Mouse (Mus musculus): Measurements from ENCODE around the gene Lrmda. TPM values are rescaled to one million over a fixed set of nuclear protein-coding genes. Genes with fewer than 3 reads are reported as not detected.

Lrmda gene
- total and polyA plus RNA-seq, 2 experiments from 2014 or later: 0.18 TPM; not detected in 1

DNA sequence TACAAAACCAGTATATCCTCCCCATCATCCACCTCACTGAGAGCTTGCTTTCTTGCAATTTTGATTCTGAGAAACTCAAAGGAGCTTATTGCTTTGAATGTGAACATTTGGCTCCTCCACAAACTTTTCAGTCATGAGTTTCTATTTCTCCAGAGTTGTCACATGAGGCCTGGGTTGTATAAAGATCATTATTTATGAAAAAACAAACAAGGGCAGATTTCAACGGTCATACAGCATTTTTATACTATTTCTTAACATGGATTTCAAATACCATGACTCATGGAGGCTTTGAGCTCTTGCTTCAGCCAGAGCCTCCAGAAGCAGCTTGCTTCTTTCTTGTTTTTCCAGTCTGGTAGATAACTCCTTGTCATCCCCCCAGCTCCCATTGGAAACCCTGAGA is 119.8 kb downstream of the Lrmda start:
- Histone ChIP-seq H3K9ac (no peak overlapping the region), H3K4me2 (ENCODE audit: low read depth) (no peak overlapping the region), H3K27ac (ENCODE audit: low read depth, low read length) (no peak overlapping the region), H3K9me3 (ENCODE audit: low read length) (no peaks in the 10 kb centered on the region), H3K27me3 (ENCODE audit: insufficient read depth, low read length) (no peaks in the 10 kb centered on the region), H3K4me1 (ENCODE audit: insufficient read depth) (no peaks in the 10 kb centered on the region), H3K4me3 (ENCODE audit: low read depth, low read length) (no peak overlapping the region), H3K36me3 (ENCODE audit: insufficient read depth) (no peaks in the 10 kb centered on the region)
- no peak for TF ChIP-seq CTCF (IDR thresholded peaks at IDR 0.05; ENCODE audit: low read depth)
- DNase-seq (no peak), ATAC-seq (no peak)
- WGBS: 84% methylated on average over 1 of the region's 1 CpGs

- H3K4me2 ChIP-seq (ENCODE audit: low read depth): no peak overlapping the region
- ATAC-seq: no peak
- H3K36me3 ChIP-seq (ENCODE audit: insufficient read depth): no peaks in the 10 kb centered on the region
- DNase-seq: no peak
- H3K9ac ChIP-seq: no peak overlapping the region
- no peak overlapping the region for H3K27ac ChIP-seq (ENCODE audit: low read depth, low read length)
- no peaks in the 10 kb centered on the region for H3K27me3 ChIP-seq (ENCODE audit: insufficient read depth, low read length)
- WGBS: 15% methylated on average over 3 of the region's 3 CpGs
- H3K9me3 ChIP-seq (ENCODE audit: low read length): no peaks in the 10 kb centered on the region
- no peaks in the 10 kb centered on the region for H3K4me1 ChIP-seq (ENCODE audit: insufficient read depth)
- H3K4me3 ChIP-seq (ENCODE audit: low read depth, low read length): no peak overlapping the region
- no peak for TF ChIP-seq CTCF (IDR thresholded peaks at IDR 0.05; ENCODE audit: low read depth)
Measured at GRCm38 (mm10) chr14:22144014-22144413, 124.5 kb downstream of the Lrmda start.

DNA sequence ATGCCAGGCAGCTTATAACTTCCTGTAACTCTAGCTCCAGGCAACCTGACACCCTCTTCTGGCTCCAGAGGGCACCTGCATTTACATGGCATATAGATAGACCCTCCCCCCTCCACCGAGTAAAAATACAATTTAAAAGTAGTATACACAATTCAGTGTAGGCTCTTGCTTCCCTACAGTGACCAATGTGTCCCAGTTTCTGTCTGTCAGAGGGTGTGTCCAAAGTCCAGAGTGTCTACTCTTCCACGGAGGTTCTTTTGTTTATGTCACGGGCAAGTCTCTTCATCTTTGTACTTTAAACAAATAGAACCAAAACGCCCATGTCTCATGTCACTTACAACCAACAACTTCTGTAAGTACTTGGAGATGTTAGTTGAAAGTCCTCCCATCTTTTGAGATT is 126.4 kb downstream of the Lrmda start:
- no peak overlapping the region for H3K9ac ChIP-seq
- WGBS: 78% methylated on average over 4 of the region's 4 CpGs
- no peaks in the 10 kb centered on the region for H3K27me3 ChIP-seq (ENCODE audit: insufficient read depth, low read length)
- DNase-seq: no peak
- no peaks in the 10 kb centered on the region for H3K4me1 ChIP-seq (ENCODE audit: insufficient read depth)
- TF ChIP-seq CTCF (IDR thresholded peaks at IDR 0.05; ENCODE audit: low read depth): no peak
- H3K4me2 ChIP-seq (ENCODE audit: low read depth): no peak overlapping the region
- no peak overlapping the region for H3K27ac ChIP-seq (ENCODE audit: low read depth, low read length)
- H3K4me3 ChIP-seq (ENCODE audit: low read depth, low read length): no peak overlapping the region
- no peaks in the 10 kb centered on the region for H3K9me3 ChIP-seq (ENCODE audit: low read length)
- H3K36me3 ChIP-seq (ENCODE audit: insufficient read depth): no peaks in the 10 kb centered on the region
- no peak for ATAC-seq

DNA sequence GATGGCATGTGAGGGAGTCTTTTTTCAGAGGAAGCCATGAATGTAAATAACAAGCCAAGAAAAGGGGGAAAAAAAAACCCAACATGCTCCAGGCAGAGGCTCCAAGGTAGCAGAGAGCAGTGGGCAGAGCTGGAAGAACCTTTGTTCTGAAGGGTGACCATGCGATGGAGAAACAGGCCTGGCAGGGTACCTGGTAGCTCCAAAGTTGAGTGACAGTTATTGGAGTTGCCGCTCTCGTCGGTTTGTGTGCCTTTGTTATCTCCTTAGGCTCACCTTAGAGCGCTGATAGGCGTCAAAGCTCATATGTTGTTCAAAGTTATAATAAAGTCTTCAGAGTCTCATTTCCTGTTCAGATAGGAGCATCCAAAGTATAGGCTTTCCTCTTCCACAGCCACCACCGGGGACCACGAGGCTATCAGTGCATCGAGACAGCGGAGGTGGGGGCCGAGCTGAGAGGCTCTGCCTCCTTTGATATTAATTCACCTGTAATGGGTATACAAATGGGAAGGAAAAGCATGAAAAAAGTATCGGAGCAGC is 127.1 kb downstream of the Lrmda start:
- Histone ChIP-seq H3K27me3 (ENCODE audit: insufficient read depth, low read length) (no peaks in the 10 kb centered on the region), H3K4me2 (ENCODE audit: low read depth) (no peak overlapping the region), H3K9ac (no peak overlapping the region), H3K4me3 (ENCODE audit: low read depth, low read length) (no peak overlapping the region), H3K4me1 (ENCODE audit: insufficient read depth) (no peaks in the 10 kb centered on the region), H3K36me3 (ENCODE audit: insufficient read depth) (no peaks in the 10 kb centered on the region), H3K27ac (ENCODE audit: low read depth, low read length) (no peak overlapping the region), H3K9me3 (ENCODE audit: low read length) (no peaks in the 10 kb centered on the region)
- no peak for DNase-seq
- ATAC-seq: no peak
- no peak for TF ChIP-seq CTCF (IDR thresholded peaks at IDR 0.05; ENCODE audit: low read depth)
- 90% methylated on average over 12 of the region's 12 CpGs for WGBS

DNA sequence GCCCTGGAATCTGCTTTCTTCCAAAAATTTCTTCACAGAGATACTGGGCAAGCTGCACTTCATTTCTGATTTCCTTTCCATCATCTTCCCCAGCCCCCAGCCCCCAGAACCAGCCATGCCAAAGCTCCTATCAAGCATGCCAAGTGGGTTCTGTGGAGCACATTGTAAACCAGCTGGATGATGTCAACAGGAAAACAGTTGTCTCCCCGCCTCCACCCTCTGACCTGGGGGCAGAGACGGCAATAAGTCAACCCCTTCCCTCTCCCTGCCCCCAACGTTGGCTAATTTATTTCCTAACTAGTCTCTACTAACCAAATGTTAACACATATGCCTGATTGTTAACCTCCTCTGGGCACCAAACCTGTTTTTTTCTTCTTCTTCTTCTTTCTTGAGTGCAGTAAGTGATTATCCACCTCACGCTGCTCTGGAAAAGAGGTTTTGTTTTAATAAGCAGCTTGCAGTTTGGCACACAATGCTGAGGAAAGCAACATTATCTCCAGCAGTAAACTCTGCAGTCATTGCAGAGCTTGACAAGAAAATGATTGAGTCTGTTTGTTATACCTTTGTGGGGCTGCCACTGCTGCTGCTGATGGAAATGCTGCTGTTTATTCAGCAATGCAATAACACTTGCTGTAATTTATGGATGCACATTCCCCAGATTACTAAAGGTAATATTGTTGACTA is 128.0 kb downstream of the Lrmda start:
- WGBS: 26% methylated on average over 4 of the region's 4 CpGs
- DNase-seq: no peak
- no peak for TF ChIP-seq CTCF (IDR thresholded peaks at IDR 0.05; ENCODE audit: low read depth)
- ATAC-seq: no peak; the same call in 1 of the 2 replicates
- H3K36me3 ChIP-seq (ENCODE audit: insufficient read depth): no peaks in the 10 kb centered on the region
- H3K4me3 ChIP-seq (ENCODE audit: low read depth, low read length): no peak overlapping the region
- no peaks in the 10 kb centered on the region for H3K9me3 ChIP-seq (ENCODE audit: low read length)
- H3K4me2 ChIP-seq (ENCODE audit: low read depth): no peak overlapping the region
- no peak overlapping the region for H3K9ac ChIP-seq
- no peaks in the 10 kb centered on the region for H3K27me3 ChIP-seq (ENCODE audit: insufficient read depth, low read length)
- no peak overlapping the region for H3K27ac ChIP-seq (ENCODE audit: low read depth, low read length)
- peaks cover 3% of the 10 kb centered on the region; the same call in 1 of the 2 replicates for H3K4me1 ChIP-seq (ENCODE audit: insufficient read depth)

- H3K27ac ChIP-seq (ENCODE audit: low read depth, low read length): no peak overlapping the region
- peaks cover 10% of the 10 kb centered on the region for H3K27me3 ChIP-seq (ENCODE audit: insufficient read depth, low read length)
- 18% methylated on average over 13 of the region's 13 CpGs for WGBS
- no peak overlapping the region for H3K4me3 ChIP-seq (ENCODE audit: low read depth, low read length)
- ATAC-seq (peak; percentile 50; the same call in 1 of the 2 replicates), DNase-seq (no peak)
- no peak for TF ChIP-seq CTCF (IDR thresholded peaks at IDR 0.05; ENCODE audit: low read depth)
- no peaks in the 10 kb centered on the region for H3K36me3 ChIP-seq (ENCODE audit: insufficient read depth)
- no peaks in the 10 kb centered on the region for H3K9me3 ChIP-seq (ENCODE audit: low read length)
- peaks cover 7% of the 10 kb centered on the region; the same call in 1 of the 2 replicates for H3K4me1 ChIP-seq (ENCODE audit: insufficient read depth)
- H3K4me2 ChIP-seq (ENCODE audit: low read depth): peak overlapping the region; percentile 25; the same call in 1 of the 2 replicates
- no peak overlapping the region for H3K9ac ChIP-seq
Measured at GRCm38 (mm10) chr14:22152701-22153100, 133.2 kb downstream of the Lrmda start.

DNA sequence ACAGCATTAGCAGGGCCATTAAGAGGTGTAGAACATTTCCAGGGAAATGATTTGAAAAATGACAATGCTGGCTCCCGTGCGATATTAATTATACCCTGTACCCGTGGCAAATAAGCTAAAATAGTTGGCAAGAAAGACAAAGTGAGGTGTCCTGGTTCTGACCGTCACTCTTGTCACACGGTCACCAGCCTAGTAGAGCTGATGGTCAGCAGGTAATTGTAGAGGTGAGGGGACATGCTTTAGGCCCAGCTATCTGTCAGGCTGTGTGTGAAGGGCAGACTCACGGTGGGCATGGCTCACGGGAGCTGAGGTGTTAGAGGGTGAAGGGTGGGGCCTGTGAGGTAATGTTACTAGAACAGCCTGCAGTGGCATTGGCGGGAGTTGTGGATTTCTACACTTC is 134.6 kb downstream of the Lrmda start:
- Histone ChIP-seq H3K9me3 (ENCODE audit: low read length) (no peaks in the 10 kb centered on the region), H3K4me2 (ENCODE audit: low read depth) (no peak overlapping the region), H3K27ac (ENCODE audit: low read depth, low read length) (no peak overlapping the region), H3K36me3 (ENCODE audit: insufficient read depth) (no peaks in the 10 kb centered on the region), H3K4me1 (ENCODE audit: insufficient read depth) (peaks cover 7% of the 10 kb centered on the region; the same call in 1 of the 2 replicates), H3K27me3 (ENCODE audit: insufficient read depth, low read length) (peaks cover 14% of the 10 kb centered on the region), H3K9ac (no peak overlapping the region), H3K4me3 (ENCODE audit: low read depth, low read length) (no peak overlapping the region)
- DNase-seq (no peak), ATAC-seq (no peak)
- no peak for TF ChIP-seq CTCF (IDR thresholded peaks at IDR 0.05; ENCODE audit: low read depth)
- WGBS: 71% methylated on average over 8 of the region's 8 CpGs
